Mouse (Mus musculus) c-Kit-negative CD71-positive TER-119-positive erythroid progenitor cells, embryonic 14.5 days (primary cell): ENCODE results near the gene Frmd7.

Experiments used
- DNase-seq: peaks from one replicate; pipeline ENCODE4 v3.0.0-alpha.2; 2013; ENCODE audit warnings: low read depth, low spot score

Frmd7 gene

DNA sequence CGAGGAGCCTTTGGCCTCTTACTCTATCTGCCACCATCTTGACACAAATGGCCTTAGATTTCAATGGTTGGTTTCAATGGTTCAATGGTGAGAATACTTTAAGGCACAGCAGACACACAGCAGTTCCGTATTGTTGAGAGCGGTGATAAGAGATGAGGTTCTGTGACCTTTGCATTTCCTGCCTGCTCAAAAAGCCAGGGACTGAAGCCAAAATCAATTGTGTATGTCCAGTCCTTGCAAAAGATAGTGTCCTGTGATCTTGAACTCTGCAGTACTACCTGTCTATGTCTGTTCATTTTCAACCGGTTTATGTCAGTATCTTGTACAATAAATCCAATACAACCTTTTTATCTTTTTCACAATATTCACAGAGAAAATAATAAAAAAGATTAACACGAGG, 77.8 kb downstream of the Frmd7 start:
- no peak for DNase-seq

DNA sequence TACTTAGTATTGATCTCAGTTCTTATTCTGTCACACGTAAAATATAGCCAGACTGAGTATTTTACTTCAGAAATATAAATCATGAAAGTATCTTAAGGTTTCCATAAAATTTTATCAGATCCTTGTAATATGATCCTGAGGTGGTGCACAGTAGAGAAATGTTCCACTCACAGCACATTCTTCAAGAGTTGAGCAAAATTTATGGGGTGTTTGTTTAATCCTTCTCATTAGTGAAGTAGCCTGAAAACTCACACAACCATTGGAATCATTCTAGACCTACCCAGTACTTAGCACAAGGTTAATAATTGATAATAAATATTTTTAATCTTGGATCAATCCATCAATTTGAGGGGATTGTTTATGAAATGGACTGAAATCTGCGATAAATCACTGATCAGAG, 78.7 kb downstream of the Frmd7 start:
- DNase-seq: no peak

DNA sequence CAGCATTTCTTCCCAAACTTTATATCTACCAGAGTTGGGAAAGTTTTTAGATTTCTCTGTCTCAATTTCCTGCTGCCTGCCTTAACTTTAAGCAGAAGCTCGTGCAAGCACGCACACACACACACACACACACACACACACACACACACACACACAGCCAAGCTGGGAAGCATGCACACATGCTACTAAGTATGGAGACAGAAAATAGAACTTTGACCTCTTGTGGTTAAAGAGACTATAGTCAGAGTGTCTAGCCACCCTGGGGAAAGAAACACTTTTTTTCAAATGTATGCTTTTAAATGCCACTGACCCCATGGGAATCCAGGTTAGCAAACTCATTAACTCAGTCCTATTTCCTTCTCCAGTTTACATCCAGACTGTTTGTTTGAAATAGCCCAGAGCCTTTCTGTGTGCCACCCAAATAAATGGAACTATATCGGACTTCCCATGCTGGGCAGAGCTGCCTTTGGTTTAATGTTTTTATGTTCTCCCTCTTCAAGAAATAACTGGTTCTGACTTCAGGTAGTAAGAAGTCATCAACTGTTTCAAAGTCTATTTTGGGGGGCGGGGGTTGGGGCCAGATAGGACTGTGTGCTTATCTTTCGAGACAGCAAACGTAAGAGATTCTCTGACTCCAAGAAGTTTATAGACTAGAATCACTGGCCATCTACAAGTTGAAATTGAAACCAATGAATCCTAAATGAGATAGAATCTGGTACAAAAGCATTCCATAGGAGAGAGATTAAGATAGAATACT, 91.9 kb downstream of the Frmd7 start:
- DNase-seq: no peak
